Mouse (Mus musculus) forebrain, postnatal 0 days (tissue): Measurements from ENCODE around the gene Prpsap1. TPM values are rescaled to one million over a fixed set of nuclear protein-coding genes. Genes with fewer than 3 reads are reported as not detected.
"Not testable (repeated sequence)": the region's sequence is repeated elsewhere in the genome, so short reads cannot be mapped to it uniquely, and the experiment has no call there.

ENCODE experiments used
- ATAC-seq: fragments of 200-750 bp; cut with Nextera tagmentation; 2 replicates; pipeline ENCODE4 v1.8.0; 2017; ENCODE audit warnings: mild to moderate bottlenecking, moderate library complexity
- DNase-seq: peaks from one replicate; pipeline ENCODE4 v3.0.0-alpha.2; 2015
- H3K27ac ChIP-seq: fragments of 300-500 bp; sonication (generic); 2 replicates; pipeline ENCODE4 v1.5.1; 2014; ENCODE audit warnings: low read depth, mild to moderate bottlenecking, antibody characterized with exemption, low read length, moderate library complexity, mixed read lengths
- H3K27me3 ChIP-seq: fragments of 300-500 bp; sonication (generic); 2 replicates; pipeline ENCODE4 v1.6.1; 2014; ENCODE audit warnings: mild to moderate bottlenecking, low read length, mixed read lengths; ENCODE audit not compliant: insufficient read depth
- H3K36me3 ChIP-seq: fragments of 300-500 bp; sonication (generic); 2 replicates; pipeline ENCODE4 v1.6.1; 2014; ENCODE audit warnings: mild to moderate bottlenecking, moderate library complexity; ENCODE audit not compliant: insufficient read depth
- H3K4me1 ChIP-seq: fragments of 300-500 bp; sonication (generic); 2 replicates; pipeline ENCODE4 v1.6.1; 2014; ENCODE audit warnings: antibody characterized with exemption; ENCODE audit not compliant: insufficient read depth
- H3K4me2 ChIP-seq: fragments of 300-500 bp; sonication (generic); 2 replicates; pipeline ENCODE4 v1.6.1; 2014; ENCODE audit warnings: low read depth, mild to moderate bottlenecking, moderate library complexity
- H3K4me3 ChIP-seq: fragments of 300-500 bp; sonication (generic); 2 replicates; pipeline ENCODE4 v1.5.1; 2014; ENCODE audit warnings: low read depth, low read length, mixed read lengths
- H3K9ac ChIP-seq: fragments of 300-500 bp; sonication (generic); 2 replicates; pipeline ENCODE4 v1.6.1; 2014; ENCODE audit warnings: mild to moderate bottlenecking
- H3K9me3 ChIP-seq: fragments of 300-500 bp; sonication (generic); 2 replicates; pipeline ENCODE4 v1.6.1; 2016; ENCODE audit warnings: low read length
- CTCF ChIP-seq: sonication (generic); IDR thresholded peaks from 2 replicates; pipeline ENCODE4 v1.5.1; 2016; ENCODE audit warnings: antibody characterized with exemption, control low read depth, low read depth
- WGBS: fragments of 180-500 bp; shearing (Covaris S2); extraction: QIAGEN DNeasy Blood & Tissue Kit; methylation state at CpG from one replicate; pipeline ENCODE4 v1.1.7; 2014; 5-methylcytosine and 5-hydroxymethylcytosine counted together
- polyA plus RNA-seq: library from polyadenylated mRNA; unstranded; fragments of >200 nt; fragmentation: Nextera tagmentation; extraction: Ambion mirVana; gene quantifications from 2 replicates; pipeline ENCODE4 v1.2.1, GENCODE M21; 2015
- total RNA-seq: library from RNA; depleted of rRNA; stranded (reverse); fragments of >200 nt; gene quantifications from 2 replicates; pipeline ENCODE4 v1.2.3, GENCODE M21; 2014

Gene Prpsap1
- total and polyA plus RNA-seq, 2 experiments from 2014 or later = 96.0 to 158 TPM

GRCm38 (mm10) chr11:116430723-116431427 is 63.1 kb downstream of the Prpsap1 start:
- H3K9ac ChIP-seq = no peak overlapping the region
- ATAC-seq = no peak

GRCm38 (mm10) chr11:116429862-116430613 is 64.0 kb downstream of the Prpsap1 start:
- Histone ChIP-seq H3K36me3 (no peaks in the 10 kb centered on the region), H3K9ac (no peak overlapping the region), H3K9me3 (no peaks in the 10 kb centered on the region), H3K4me2 (no peak overlapping the region), H3K27ac (no peak overlapping the region), H3K4me3 (no peak overlapping the region), H3K27me3 (no peaks in the 10 kb centered on the region; the same call in 1 of the 2 replicates), H3K4me1 (no peaks in the 10 kb centered on the region)
- WGBS = 86% methylated on average over 9 of the region's 9 CpGs
- ATAC-seq (no peak), DNase-seq (no peak)
- TF ChIP-seq CTCF = no peak

More at GRCm38 (mm10) chr11:116430723-116431427, 63.1 kb downstream of the Prpsap1 start:
- Histone ChIP-seq H3K4me2 (no peak overlapping the region), H3K4me1 (no peaks in the 10 kb centered on the region), H3K4me3 (no peak overlapping the region), H3K36me3 (no peaks in the 10 kb centered on the region), H3K27ac (no peak overlapping the region), H3K9me3 (no peaks in the 10 kb centered on the region), H3K27me3 (no peaks in the 10 kb centered on the region; the same call in 1 of the 2 replicates)
- no peak for TF ChIP-seq CTCF
- 29% methylated on average over 22 of the region's 22 CpGs for WGBS
- DNase-seq = no peak

DNA sequence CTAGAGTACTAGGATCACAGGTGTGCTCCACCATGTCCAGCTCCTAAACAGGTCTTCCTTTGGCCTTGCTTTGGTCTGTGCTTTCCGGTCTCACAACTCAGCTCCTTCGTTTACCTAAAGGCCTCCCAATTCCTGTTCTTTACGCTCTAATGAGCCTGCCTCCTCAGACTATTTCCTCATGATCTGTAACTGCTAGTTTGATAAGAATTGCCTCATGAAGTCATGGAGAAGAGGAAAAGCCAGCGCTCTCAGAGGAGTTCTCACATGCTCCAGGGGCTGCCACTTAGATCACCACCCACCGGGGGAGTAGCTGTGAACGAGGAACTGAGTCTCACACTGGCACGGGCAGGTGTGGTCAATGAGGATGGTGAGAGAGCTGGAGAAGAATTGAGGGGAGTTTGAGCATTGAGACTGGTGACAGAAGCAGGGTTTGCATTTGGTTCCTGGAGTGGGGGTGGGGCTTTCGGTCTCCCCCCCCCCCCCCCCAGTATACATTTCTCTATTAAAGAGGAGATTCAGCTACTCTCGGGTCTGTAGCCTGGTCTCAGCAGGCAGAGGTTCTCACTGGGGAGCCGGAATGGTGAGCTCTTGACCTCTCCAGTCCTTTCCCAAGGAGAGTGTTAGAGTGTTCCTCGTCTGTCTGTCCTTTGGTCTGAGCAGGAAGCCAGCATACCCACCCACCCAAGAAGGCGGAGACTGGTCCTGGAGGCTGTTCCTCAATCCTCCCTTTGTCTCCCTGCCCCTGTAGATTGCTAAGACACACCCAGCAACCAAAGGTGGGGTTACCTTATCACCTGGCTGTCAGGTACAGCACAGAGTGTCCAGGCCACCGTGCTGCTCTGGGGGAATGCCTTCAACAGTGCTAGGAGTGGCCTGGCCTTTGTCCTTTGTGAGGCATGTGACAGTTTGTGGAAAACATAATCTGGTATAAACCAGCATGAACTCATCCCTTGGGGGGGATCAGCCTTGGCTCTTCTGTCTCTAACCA is 64.8 kb downstream of the Prpsap1 start:
- no peaks in the 10 kb centered on the region for H3K4me1 ChIP-seq
- DNase-seq (no peak), ATAC-seq (no peak)
- H3K36me3 ChIP-seq = no peaks in the 10 kb centered on the region
- H3K27me3 ChIP-seq = no peaks in the 10 kb centered on the region; the same call in 1 of the 2 replicates
- H3K4me2 ChIP-seq = no peak overlapping the region
- no peak overlapping the region for H3K9ac ChIP-seq
- H3K9me3 ChIP-seq = no peaks in the 10 kb centered on the region
- no peak overlapping the region for H3K4me3 ChIP-seq
- TF ChIP-seq CTCF = no peak
- no peak overlapping the region for H3K27ac ChIP-seq
- 57% methylated on average over 12 of the region's 13 CpGs for WGBS

DNA sequence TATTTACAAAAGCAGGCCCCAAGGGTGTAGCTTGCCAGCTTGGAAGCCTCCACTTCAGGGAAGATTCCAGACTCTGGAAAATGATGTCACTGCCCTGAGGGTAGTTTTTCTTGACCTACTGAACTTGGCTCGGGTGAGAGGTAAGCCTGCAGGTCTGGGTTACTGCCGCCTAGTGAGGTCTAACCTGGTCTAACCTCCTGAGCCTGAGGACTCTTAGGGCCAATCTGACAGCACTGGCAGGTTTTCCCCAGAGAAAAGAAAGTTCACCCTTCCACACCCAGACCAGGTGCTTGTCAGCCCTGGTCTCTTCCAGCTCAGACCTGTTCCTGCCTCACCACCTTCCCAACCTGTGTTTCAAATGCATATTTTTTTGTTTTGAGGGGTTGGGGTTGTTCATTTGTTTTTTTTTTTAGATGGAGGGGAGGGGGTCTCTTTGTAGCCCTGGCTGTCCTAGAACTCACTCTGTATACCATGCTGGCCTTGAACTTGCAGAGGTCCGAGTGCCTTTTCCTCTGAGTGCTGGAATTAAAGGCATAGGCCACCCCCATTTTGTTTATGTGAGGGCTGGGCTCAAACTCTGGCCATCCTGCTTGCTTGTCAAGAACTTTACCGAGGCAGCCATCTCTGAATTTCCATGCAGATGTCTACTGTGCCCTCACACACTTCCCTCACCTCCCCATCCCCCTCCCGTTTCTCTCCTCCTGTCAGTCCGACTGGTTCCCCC is 67.0 kb downstream of the Prpsap1 start:
- Histone ChIP-seq H3K9me3 (no peaks in the 10 kb centered on the region), H3K9ac (no peak overlapping the region), H3K4me3 (no peak overlapping the region), H3K27me3 (no peaks in the 10 kb centered on the region; the same call in 1 of the 2 replicates), H3K36me3 (no peaks in the 10 kb centered on the region), H3K27ac (no peak overlapping the region), H3K4me1 (no peaks in the 10 kb centered on the region), H3K4me2 (no peak overlapping the region)
- ATAC-seq (no peak), DNase-seq (no peak)
- 84% methylated on average over 6 of the region's 6 CpGs for WGBS
- TF ChIP-seq CTCF = no peak

- not testable (repeated sequence) for ATAC-seq, H3K4me1 ChIP-seq, H3K4me2 ChIP-seq, H3K9me3 ChIP-seq, H3K4me3 ChIP-seq, H3K27ac ChIP-seq, H3K27me3 ChIP-seq, H3K36me3 ChIP-seq, H3K9ac ChIP-seq, DNase-seq
- WGBS = 86% methylated on average over 11 of the region's 11 CpGs
These were observed 67.7 kb downstream of the Prpsap1 start for GRCm38 (mm10) chr11:116426328-116426727.
